Mouse (Mus musculus): ENCODE measurements around the gene Stk16. TPM values are rescaled to one million over a fixed set of nuclear protein-coding genes. Genes with fewer than 3 reads are reported as not detected.

The Stk16 gene
- polyA plus RNA-seq, 1 experiment from 2014 or later, result 131 TPM

GRCm38 (mm10) chr1:75216797-75217585, 6.4 kb downstream of the Stk16 start:
- Histone ChIP-seq H3K27ac (no peak overlapping the region), H3K4me3 (peak overlapping the region; percentile 6; the same call in 1 of the 2 replicates)

GRCm38 (mm10) chr1:75217893-75218226, 7.2 kb downstream of the Stk16 start:
- peaks cover 62% of the 10 kb centered on the region for H3K27me3 ChIP-seq (ENCODE audit: insufficient read depth, poor library complexity, severe bottlenecking)
- DNase-seq (ENCODE audit: low spot score), result no peak
- WGBS, result 2% methylated on average over 6 of the region's 6 CpGs
- H3K27ac ChIP-seq, result no peak overlapping the region; the same call in 1 of the 2 replicates
- no peaks in the 10 kb centered on the region for H3K9me3 ChIP-seq
- peaks cover 26% of the 10 kb centered on the region for H3K4me1 ChIP-seq
- H3K4me3 ChIP-seq, result peak overlapping the region; percentile 72
- peaks cover 36% of the 10 kb centered on the region for H3K36me3 ChIP-seq

More at GRCm38 (mm10) chr1:75216797-75217585, 6.4 kb downstream of the Stk16 start:
- peaks cover 44% of the 10 kb centered on the region for H3K36me3 ChIP-seq
- peaks cover 35% of the 10 kb centered on the region for H3K4me1 ChIP-seq
- WGBS, result 70% methylated on average over 13 of the region's 13 CpGs
- peaks cover 62% of the 10 kb centered on the region for H3K27me3 ChIP-seq (ENCODE audit: insufficient read depth, poor library complexity, severe bottlenecking)
- no peak for DNase-seq (ENCODE audit: low spot score)
- H3K9me3 ChIP-seq, result no peaks in the 10 kb centered on the region

- peak overlapping the region; percentile 72 for H3K4me3 ChIP-seq
- H3K27ac ChIP-seq, result peak overlapping the region; percentile 76
- DNase-seq (ENCODE audit: low spot score), result no peak
- H3K9me3 ChIP-seq, result no peaks in the 10 kb centered on the region
- WGBS, result 2% methylated on average over 38 of the region's 38 CpGs
- peaks cover 22% of the 10 kb centered on the region for H3K4me1 ChIP-seq
- peaks cover 30% of the 10 kb centered on the region for H3K36me3 ChIP-seq
- peaks cover 62% of the 10 kb centered on the region for H3K27me3 ChIP-seq (ENCODE audit: insufficient read depth, poor library complexity, severe bottlenecking)
Measured at GRCm38 (mm10) chr1:75218227-75219001, 7.8 kb downstream of the Stk16 start.

GRCm38 (mm10) chr1:75219078-75219477, 8.4 kb downstream of the Stk16 start:
- peaks cover 62% of the 10 kb centered on the region for H3K27me3 ChIP-seq (ENCODE audit: insufficient read depth, poor library complexity, severe bottlenecking)
- peak overlapping the region; percentile 76 for H3K27ac ChIP-seq
- peaks cover 23% of the 10 kb centered on the region for H3K36me3 ChIP-seq

GRCm38 (mm10) chr1:75219531-75219930, 8.9 kb downstream of the Stk16 start, which contains the start of gene Tuba4a:
Gene Tuba4a (minus strand): TSS chr1:75219865.
- H3K27me3 ChIP-seq (ENCODE audit: insufficient read depth, poor library complexity, severe bottlenecking), result peaks cover 62% of the 10 kb centered on the region
- peak within 1 kb of the TSS; percentile 72 for H3K4me3 ChIP-seq
- H3K36me3 ChIP-seq, result peaks cover 19% of the 10 kb centered on the region
- DNase-seq (ENCODE audit: low spot score), result peak; percentile 81
- peaks cover 22% of the 10 kb centered on the region for H3K4me1 ChIP-seq
- H3K27ac ChIP-seq, result peak within 1 kb of the TSS; percentile 76
- WGBS, result under 1% methylated on average over 34 of the region's 34 CpGs
- no peaks in the 10 kb centered on the region for H3K9me3 ChIP-seq

More at GRCm38 (mm10) chr1:75219078-75219477, 8.4 kb downstream of the Stk16 start:
- H3K4me3 ChIP-seq, result peak overlapping the region; percentile 72
- peaks cover 22% of the 10 kb centered on the region for H3K4me1 ChIP-seq
- DNase-seq (ENCODE audit: low spot score), result peak; percentile 92
- no peaks in the 10 kb centered on the region for H3K9me3 ChIP-seq
- under 1% methylated on average over 24 of the region's 24 CpGs for WGBS

GRCm38 (mm10) chr1:75221538-75221937, 10.9 kb downstream of the Stk16 start:
- no peak overlapping the region for H3K4me3 ChIP-seq
- no peak for DNase-seq (ENCODE audit: low spot score)
- H3K4me1 ChIP-seq, result peaks cover 27% of the 10 kb centered on the region
- H3K27me3 ChIP-seq (ENCODE audit: insufficient read depth, poor library complexity, severe bottlenecking), result peaks cover 54% of the 10 kb centered on the region
- no peaks in the 10 kb centered on the region for H3K9me3 ChIP-seq
- H3K27ac ChIP-seq, result no peak overlapping the region
- no peaks in the 10 kb centered on the region for H3K36me3 ChIP-seq
- 79% methylated on average over 3 of the region's 3 CpGs for WGBS

- Histone ChIP-seq H3K4me1 (peaks cover 38% of the 10 kb centered on the region), H3K36me3 (no peaks in the 10 kb centered on the region), H3K27me3 (ENCODE audit: insufficient read depth, poor library complexity, severe bottlenecking) (peaks cover 40% of the 10 kb centered on the region), H3K4me3 (no peak overlapping the region), H3K9me3 (no peaks in the 10 kb centered on the region), H3K27ac (no peak overlapping the region)
- DNase-seq (ENCODE audit: low spot score), result no peak
- 74% methylated on average over 6 of the region's 6 CpGs for WGBS
Measured at GRCm38 (mm10) chr1:75222926-75223325, 12.3 kb downstream of the Stk16 start.

GRCm38 (mm10) chr1:75223532-75223931, 12.9 kb downstream of the Stk16 start:
- Histone ChIP-seq H3K36me3 (no peaks in the 10 kb centered on the region), H3K27ac (no peak overlapping the region), H3K9me3 (no peaks in the 10 kb centered on the region), H3K4me1 (peaks cover 32% of the 10 kb centered on the region), H3K4me3 (no peak overlapping the region), H3K27me3 (ENCODE audit: insufficient read depth, poor library complexity, severe bottlenecking) (peaks cover 34% of the 10 kb centered on the region)
- DNase-seq (ENCODE audit: low spot score), result no peak
- WGBS, result 61% methylated on average over 6 of the region's 6 CpGs

- WGBS, result 56% methylated on average over 3 of the region's 3 CpGs
- Histone ChIP-seq H3K4me3 (no peak overlapping the region), H3K36me3 (no peaks in the 10 kb centered on the region), H3K27me3 (ENCODE audit: insufficient read depth, poor library complexity, severe bottlenecking) (peaks cover 16% of the 10 kb centered on the region), H3K27ac (no peak overlapping the region), H3K4me1 (peaks cover 18% of the 10 kb centered on the region), H3K9me3 (no peaks in the 10 kb centered on the region)
- DNase-seq (ENCODE audit: low spot score), result no peak
Measured at GRCm38 (mm10) chr1:75225473-75225872, 14.8 kb downstream of the Stk16 start.

- no peak overlapping the region for H3K4me3 ChIP-seq
- H3K27ac ChIP-seq, result no peak overlapping the region
- peaks cover 18% of the 10 kb centered on the region for H3K4me1 ChIP-seq
- WGBS, result 43% methylated on average over 2 of the region's 2 CpGs
- peaks cover 12% of the 10 kb centered on the region for H3K27me3 ChIP-seq (ENCODE audit: insufficient read depth, poor library complexity, severe bottlenecking)
- H3K36me3 ChIP-seq, result no peaks in the 10 kb centered on the region
- DNase-seq (ENCODE audit: low spot score), result no peak
- H3K9me3 ChIP-seq, result no peaks in the 10 kb centered on the region
Measured at GRCm38 (mm10) chr1:75226138-75226537, 15.5 kb downstream of the Stk16 start.

- WGBS, result 53% methylated on average over 1 of the region's 1 CpGs
- H3K27ac ChIP-seq, result 0 out of 2 replicates have a peak overlapping the region, but pooled peaks have one; percentile 32
Measured at GRCm38 (mm10) chr1:75227653-75228052, 17.0 kb downstream of the Stk16 start.

GRCm38 (mm10) chr1:75229158-75229557, 18.5 kb downstream of the Stk16 start:
- no peak overlapping the region for H3K4me3 ChIP-seq
- no peaks in the 10 kb centered on the region for H3K36me3 ChIP-seq
- peaks cover 18% of the 10 kb centered on the region for H3K4me1 ChIP-seq
- H3K27me3 ChIP-seq (ENCODE audit: insufficient read depth, poor library complexity, severe bottlenecking), result 0 out of 2 replicates have a peak, but pooled peaks cover 4% of the 10 kb centered on the region
- H3K9me3 ChIP-seq, result no peaks in the 10 kb centered on the region
- DNase-seq (ENCODE audit: low spot score), result no peak
- H3K27ac ChIP-seq, result no peak overlapping the region; the same call in 1 of the 2 replicates
- 68% methylated on average over 4 of the region's 4 CpGs for WGBS

More at GRCm38 (mm10) chr1:75227653-75228052, 17.0 kb downstream of the Stk16 start:
- Histone ChIP-seq H3K9me3 (no peaks in the 10 kb centered on the region), H3K4me3 (no peak overlapping the region), H3K4me1 (peaks cover 18% of the 10 kb centered on the region), H3K36me3 (no peaks in the 10 kb centered on the region), H3K27me3 (ENCODE audit: insufficient read depth, poor library complexity, severe bottlenecking) (0 out of 2 replicates have a peak, but pooled peaks cover 4% of the 10 kb centered on the region)
- DNase-seq (ENCODE audit: low spot score), result no peak

All from heart, embryonic 10.5 days (tissue).